Mouse (Mus musculus) layer of hippocampus, adult 9-11 months (tissue): ENCODE measurements around the gene Rnf24.

ENCODE experiments used
- DNase-seq: peaks from one replicate; pipeline ENCODE4 v3.0.0; 2022

Gene Rnf24

DNA sequence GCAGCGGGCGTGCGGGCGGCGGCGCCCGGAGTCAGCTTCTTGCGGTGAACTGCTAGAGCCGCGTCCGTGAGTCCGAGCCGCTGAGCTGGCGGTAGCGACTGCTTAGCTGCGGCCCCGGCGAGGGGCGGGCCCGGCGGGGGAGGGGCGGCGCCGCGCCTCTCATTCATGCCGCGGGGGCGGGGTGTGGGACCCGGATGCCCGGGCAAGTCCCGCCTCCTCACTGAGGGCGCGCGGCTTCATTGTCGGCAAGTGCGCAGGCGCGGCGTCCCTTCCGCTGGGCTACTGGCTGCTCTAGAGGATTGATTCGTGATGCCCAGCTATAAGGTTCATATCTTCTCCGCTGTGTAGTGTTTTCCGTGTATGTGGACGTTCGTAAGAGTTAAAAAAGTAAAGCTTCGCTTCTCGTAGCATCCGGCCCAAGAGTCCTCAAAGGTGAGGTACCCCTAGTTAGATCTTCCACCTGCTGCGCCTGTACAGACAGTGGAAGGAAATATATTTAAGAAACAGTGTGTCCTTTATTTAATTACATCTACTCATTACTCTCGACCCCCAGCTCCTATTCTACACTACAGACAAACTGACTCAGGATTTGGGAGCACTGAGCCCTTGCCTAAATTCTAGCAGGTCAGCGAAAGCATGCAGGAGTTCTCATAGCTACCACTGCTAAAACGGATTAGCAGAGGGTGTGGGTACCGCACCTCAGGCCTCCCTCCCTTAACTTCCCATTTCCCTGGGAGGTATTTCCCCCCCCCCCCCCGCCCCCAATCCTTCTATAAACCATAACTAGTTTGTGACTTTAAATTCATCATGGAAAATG is at the start of gene Rnf24:
TSS of gene Rnf24 (minus strand) at position 146 of the 817 bp plus-strand sequence.
- peak; percentile 98 for DNase-seq

DNA sequence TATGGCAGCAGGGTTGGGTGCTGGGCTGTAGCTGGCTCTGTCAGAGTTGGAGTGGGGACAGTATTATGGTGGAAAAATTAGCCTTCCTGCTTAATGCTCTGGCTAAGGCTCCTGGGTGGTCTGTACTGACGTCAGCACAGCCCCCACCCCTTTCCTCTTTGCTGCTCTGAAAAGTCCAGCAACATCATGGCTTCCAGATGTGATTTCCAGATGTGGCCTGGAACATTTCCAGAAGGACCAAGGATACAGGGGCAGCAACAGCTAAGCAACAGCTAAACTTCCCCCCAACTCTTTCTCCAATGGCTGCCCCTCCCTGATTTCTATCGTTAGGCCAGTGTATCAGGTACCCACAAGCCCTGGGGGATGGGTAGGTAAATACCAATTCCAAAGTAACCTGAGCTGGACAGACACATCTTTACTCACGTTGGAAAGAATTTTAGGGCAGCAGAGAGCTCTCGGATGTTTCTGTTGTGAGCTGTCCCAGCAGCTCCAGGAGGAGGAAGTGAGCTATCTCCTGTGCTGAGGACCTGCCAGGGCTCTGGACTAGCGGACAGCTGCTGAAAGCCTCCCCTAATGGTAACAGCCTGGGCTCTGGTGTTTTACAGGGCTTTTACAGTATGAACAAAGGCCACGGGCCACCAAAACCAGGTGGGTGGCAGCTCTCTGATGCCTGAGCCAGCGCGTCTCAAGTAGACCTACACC is 49.3 kb upstream of the Rnf24 start:
- DNase-seq, result no peak

GRCm38 (mm10) chr2:131400846-131401245 is 48.2 kb upstream of the Rnf24 start:
- DNase-seq, result no peak

- DNase-seq, result no peak
These were observed 44.7 kb upstream of the Rnf24 start for GRCm38 (mm10) chr2:131397323-131397848.

- DNase-seq, result no peak
These were observed 33.8 kb upstream of the Rnf24 start for GRCm38 (mm10) chr2:131386350-131386962.

- DNase-seq, result peak; percentile 49
These were observed 32.5 kb upstream of the Rnf24 start for GRCm38 (mm10) chr2:131385176-131385575.

- no peak for DNase-seq
These were observed 26.8 kb upstream of the Rnf24 start for GRCm38 (mm10) chr2:131379541-131379940.

GRCm38 (mm10) chr2:131378872-131379271 is 26.2 kb upstream of the Rnf24 start:
- DNase-seq, result no peak

DNA sequence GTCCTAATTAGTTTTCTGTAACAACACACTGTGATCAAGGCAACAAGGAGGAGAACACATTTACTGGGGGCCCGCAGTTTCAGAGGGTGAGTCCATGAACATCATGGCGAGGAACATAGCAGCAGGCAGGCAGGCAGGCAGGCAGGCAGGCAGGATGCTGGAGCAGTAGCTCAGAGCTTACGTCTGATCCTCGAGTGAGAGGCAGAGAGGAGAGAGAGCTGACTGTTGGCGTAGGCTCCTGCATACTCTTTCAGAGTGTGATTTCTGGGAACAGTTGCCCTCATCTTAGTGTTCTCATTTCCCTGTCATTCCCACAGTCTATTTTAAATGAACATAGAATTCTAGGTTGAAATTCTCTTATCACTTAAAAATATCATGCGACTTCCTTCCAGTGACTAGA is 24.4 kb upstream of the Rnf24 start:
- peak; percentile 32 for DNase-seq

- no peak for DNase-seq
These were observed 21.0 kb upstream of the Rnf24 start for GRCm38 (mm10) chr2:131373656-131374055.

GRCm38 (mm10) chr2:131372276-131372877 is 19.7 kb upstream of the Rnf24 start:
- no peak for DNase-seq

- no peak for DNase-seq
These were observed 19.1 kb upstream of the Rnf24 start for GRCm38 (mm10) chr2:131371811-131372210.

- no peak for DNase-seq
These were observed 18.1 kb upstream of the Rnf24 start for GRCm38 (mm10) chr2:131370828-131371227.

DNA sequence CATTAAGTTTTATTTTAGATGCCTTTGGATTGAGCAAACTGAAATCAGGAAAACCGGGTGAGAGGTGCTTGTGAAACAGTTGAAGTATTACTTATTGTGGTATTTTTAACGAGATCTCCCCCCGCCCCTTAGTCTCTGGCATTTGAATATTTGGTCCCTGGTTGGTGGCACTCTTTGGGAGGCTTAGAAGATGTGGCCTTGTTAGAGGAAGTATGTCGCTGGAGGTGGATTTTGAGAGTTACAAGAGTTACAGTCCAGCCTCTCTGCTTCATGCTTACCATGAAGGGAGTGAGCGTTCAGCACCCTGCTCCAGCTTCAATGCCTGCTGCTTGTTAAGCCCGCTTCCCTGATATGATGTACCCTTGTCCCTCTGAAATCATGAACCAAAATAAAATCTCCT is 12.0 kb upstream of the Rnf24 start:
- no peak for DNase-seq

DNA sequence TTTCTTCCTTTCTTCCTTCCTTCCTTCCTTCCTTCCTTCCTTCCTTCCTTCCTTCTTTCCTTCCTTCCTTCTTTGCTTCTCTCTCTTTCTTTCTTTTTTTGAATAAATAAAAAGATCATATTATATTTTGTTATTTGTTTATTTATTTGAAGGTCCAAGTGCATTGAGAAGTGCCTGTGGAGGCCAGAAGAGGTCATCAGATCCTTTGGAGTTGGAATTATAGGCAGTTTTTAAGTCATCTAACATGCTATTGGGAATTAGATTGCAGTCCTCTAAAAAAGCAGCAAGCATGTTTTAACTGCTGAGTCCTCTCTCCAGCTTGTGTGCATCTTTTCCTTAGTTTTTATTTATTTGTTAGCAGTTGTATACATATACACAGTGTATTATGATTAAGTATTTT is 5.8 kb upstream of the Rnf24 start:
- no peak for DNase-seq

GRCm38 (mm10) chr2:131354049-131354448 is 1.4 kb upstream of the Rnf24 start:
- no peak for DNase-seq

GRCm38 (mm10) chr2:131353564-131353915 is 848 bp upstream of the Rnf24 start:
- DNase-seq, result no peak

- DNase-seq, result peak; percentile 26
These were observed 535 bp downstream of the Rnf24 start for GRCm38 (mm10) chr2:131351968-131352746.

DNA sequence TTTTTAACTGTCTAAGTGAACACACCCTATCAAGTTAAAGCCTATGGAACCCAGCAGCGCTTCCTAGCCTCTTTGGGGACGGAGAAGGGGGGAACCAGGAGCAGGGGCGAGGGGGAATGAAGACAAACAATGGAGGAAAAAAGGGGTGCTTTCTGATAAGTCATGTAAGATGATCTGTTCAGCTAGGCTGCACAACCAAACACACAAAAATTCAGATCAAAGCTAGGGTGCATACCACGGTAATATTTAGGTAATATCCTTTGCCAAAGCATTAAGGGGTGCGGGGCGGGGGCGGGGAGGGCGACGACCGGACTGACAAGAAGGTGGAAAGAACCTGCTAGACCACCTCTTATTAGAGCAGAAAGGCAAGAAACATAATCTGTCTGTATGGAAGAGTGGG is 1.2 kb downstream of the Rnf24 start:
- no peak for DNase-seq

DNA sequence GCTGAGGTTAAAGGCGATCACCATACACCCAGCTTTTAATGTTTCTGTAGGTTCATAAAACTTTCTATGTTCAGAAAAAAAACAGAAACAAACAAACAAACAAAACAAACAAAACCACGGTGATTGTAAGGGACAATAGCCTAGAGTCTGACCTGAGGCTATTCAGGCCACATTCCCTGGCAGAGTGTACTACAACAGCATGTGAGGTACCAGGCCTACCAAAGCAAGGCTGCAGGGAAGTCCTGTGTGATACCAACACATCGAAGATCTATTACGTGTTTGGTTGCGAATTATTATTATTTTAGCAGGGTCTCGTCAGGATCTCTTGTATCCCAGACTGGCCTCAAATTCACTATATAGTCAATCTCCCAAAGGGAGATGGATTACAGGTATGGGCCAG is 2.4 kb downstream of the Rnf24 start:
- no peak for DNase-seq

DNA sequence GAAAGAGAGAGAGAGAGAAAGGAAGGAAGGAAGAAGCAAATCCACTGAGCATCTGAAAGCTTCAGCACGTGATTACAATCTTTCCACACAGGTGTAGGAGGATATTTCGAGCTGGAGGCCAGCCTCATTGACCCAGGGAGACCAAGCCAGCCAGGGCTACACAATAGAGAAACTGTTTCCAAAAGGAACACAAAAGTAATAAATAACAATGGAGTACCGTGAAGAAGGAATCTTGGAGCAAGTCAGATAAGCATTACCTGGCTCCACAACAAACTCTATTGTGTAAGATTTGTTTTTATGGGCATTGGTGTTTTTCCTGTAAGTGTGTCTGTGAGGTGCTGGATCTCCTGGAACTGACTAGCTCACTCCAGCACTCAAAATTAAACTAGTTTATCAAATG is 7.1 kb downstream of the Rnf24 start:
- DNase-seq, result no peak

GRCm38 (mm10) chr2:131344449-131344848 is 8.2 kb downstream of the Rnf24 start:
- peak; percentile 40 for DNase-seq
